Mouse (Mus musculus) spleen, adult 2 months (tissue): ENCODE measurements around the gene Hist1h3f.
"Not testable (repeated sequence)": the region's sequence is repeated elsewhere in the genome, so short reads cannot be mapped to it uniquely, and the experiment has no call there.

Experiments used
- CTCF ChIP-seq: fragments of 200-500 bp; IDR thresholded peaks from 2 replicates; pipeline ENCODE4 v1.5.1; 2011; ENCODE audit warnings: mild to moderate bottlenecking, inconsistent platforms; ENCODE audit not compliant: insufficient read depth, insufficient read length, insufficient replicate concordance; ENCODE audit errors: extremely low read depth
- POLR2A ChIP-seq: fragments of 200-500 bp; IDR thresholded peaks from 2 replicates; pipeline ENCODE4 v1.6.1; 2011; ENCODE audit warnings: low read depth, low read length, inconsistent platforms

DNA sequence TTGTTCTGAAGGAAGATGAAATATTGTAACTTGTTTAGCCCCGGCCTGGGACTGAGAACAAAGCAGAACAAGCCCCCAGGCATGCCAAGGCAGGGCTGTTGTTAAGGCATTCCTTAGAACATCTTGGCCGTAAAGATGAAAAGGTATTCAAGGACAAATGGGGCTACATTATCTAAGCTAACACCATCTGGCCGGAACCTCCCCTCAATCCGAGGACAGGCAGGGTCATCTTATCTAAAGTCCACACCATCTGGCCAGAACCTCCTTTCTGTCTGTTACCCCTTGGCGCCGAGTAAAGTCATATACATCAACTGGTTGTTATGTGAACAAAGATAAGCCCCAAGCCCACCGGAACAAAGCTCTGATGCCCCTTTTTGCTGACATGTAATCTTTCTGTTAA lies 48.0 kb downstream of the Hist1h3f start:
- not testable (repeated sequence) for TF ChIP-seq CTCF, POLR2A
